Mouse (Mus musculus) forebrain, embryonic 12.5 days (tissue): Measurements from ENCODE around the gene Gps1. TPM values are rescaled to one million over a fixed set of nuclear protein-coding genes. Genes with fewer than 3 reads are reported as not detected.
A peak's percentile ranks its signal among the peaks of the same experiment; 100 is the strongest.

Experiments used
- ATAC-seq: fragments of 200-750 bp; cut with Nextera tagmentation; 2 replicates; pipeline ENCODE4 v1.8.0; 2017; ENCODE audit warnings: moderate TSS enrichment; ENCODE audit not compliant: low FRiP score
- H3K27ac ChIP-seq: fragments of 300-500 bp; sonication (generic); 2 replicates; pipeline ENCODE4 v1.5.1; 2016; ENCODE audit warnings: mild to moderate bottlenecking
- H3K27me3 ChIP-seq: fragments of 300-500 bp; sonication (generic); 2 replicates; pipeline ENCODE4 v1.6.1; 2016; ENCODE audit warnings: mild to moderate bottlenecking
- H3K36me3 ChIP-seq: fragments of 300-500 bp; sonication (generic); replicated peaks from 2 replicates; pipeline ENCODE4 v1.6.1; 2016; ENCODE audit warnings: mild to moderate bottlenecking
- H3K4me1 ChIP-seq: fragments of 300-500 bp; sonication (generic); 2 replicates; pipeline ENCODE4 v1.6.1; 2016
- H3K4me2 ChIP-seq: fragments of 300-500 bp; sonication (generic); 2 replicates; pipeline ENCODE4 v1.6.1; 2016; ENCODE audit warnings: mild to moderate bottlenecking, moderate library complexity
- H3K4me3 ChIP-seq: fragments of 300-500 bp; sonication (generic); replicated peaks from 2 replicates; pipeline ENCODE4 v1.5.1; 2016; ENCODE audit warnings: mild to moderate bottlenecking
- H3K9ac ChIP-seq: fragments of 300-500 bp; sonication (generic); 2 replicates; pipeline ENCODE4 v1.6.1; 2016; ENCODE audit warnings: mild to moderate bottlenecking
- H3K9me3 ChIP-seq: fragments of 300-500 bp; sonication (generic); 2 replicates; pipeline ENCODE4 v1.6.1; 2016
- WGBS: fragments of 180-500 bp; shearing (Covaris S2); methylation state at CpG from one replicate; pipeline ENCODE4 v1.1.7; 2016; 5-methylcytosine and 5-hydroxymethylcytosine counted together
- polyA plus RNA-seq: library from polyadenylated mRNA; unstranded; fragments of >200 nt; fragmentation: Nextera tagmentation; extraction: Ambion mirVana; gene quantifications from 2 replicates; pipeline ENCODE4 v1.2.1, GENCODE M21; 2016

Gene Gps1
- polyA plus RNA-seq, 1 experiment from 2014 or later = 247 TPM

- 83% methylated on average over 3 of the region's 3 CpGs for WGBS
- no peaks in the 10 kb centered on the region for H3K27me3 ChIP-seq
- no peaks in the 10 kb centered on the region for H3K9me3 ChIP-seq
- peaks cover 17% of the 10 kb centered on the region for H3K4me1 ChIP-seq
- H3K27ac ChIP-seq = no peak overlapping the region
- peaks cover 87% of the 10 kb centered on the region for H3K36me3 ChIP-seq
- H3K4me3 ChIP-seq = no peak overlapping the region
- ATAC-seq = no peak
- no peak overlapping the region for H3K9ac ChIP-seq
- H3K4me2 ChIP-seq = no peak overlapping the region
Observed at GRCm38 (mm10) chr11:120789810-120790209, 5.7 kb downstream of the Gps1 start.

- ATAC-seq = no peak
- no peak overlapping the region for H3K4me2 ChIP-seq
- no peaks in the 10 kb centered on the region for H3K9me3 ChIP-seq
- no peak overlapping the region for H3K4me3 ChIP-seq
- peaks cover 67% of the 10 kb centered on the region for H3K36me3 ChIP-seq
- no peaks in the 10 kb centered on the region for H3K27me3 ChIP-seq
- no peak overlapping the region for H3K27ac ChIP-seq
- H3K9ac ChIP-seq = no peak overlapping the region
- peaks cover 21% of the 10 kb centered on the region for H3K4me1 ChIP-seq
- 92% methylated on average over 9 of the region's 9 CpGs for WGBS
Observed at GRCm38 (mm10) chr11:120792652-120793051, 8.6 kb downstream of the Gps1 start.

- peak within 1 kb of the TSS; percentile 99 for H3K4me2 ChIP-seq
- 3% methylated on average over 59 of the region's 59 CpGs for WGBS
- H3K27me3 ChIP-seq = no peaks in the 10 kb centered on the region
Observed at GRCm38 (mm10) chr11:120795756-120796613, 11.9 kb downstream of the Gps1 start, which contains the start of gene Dus1l. Gene Dus1l (minus strand): TSS chr11:120796403.

GRCm38 (mm10) chr11:120796614-120796946, 12.5 kb downstream of the Gps1 start:
- Histone ChIP-seq H3K36me3 (peaks cover 30% of the 10 kb centered on the region), H3K9me3 (no peaks in the 10 kb centered on the region), H3K4me2 (peak overlapping the region; percentile 99), H3K4me3 (peak overlapping the region; percentile 98), H3K27me3 (no peaks in the 10 kb centered on the region), H3K27ac (peak overlapping the region; percentile 75), H3K4me1 (peaks cover 31% of the 10 kb centered on the region), H3K9ac (peak overlapping the region; percentile 38)
- WGBS = 23% methylated on average over 8 of the region's 8 CpGs
- peak; percentile 54; the same call in 1 of the 2 replicates for ATAC-seq

More at GRCm38 (mm10) chr11:120795756-120796613, 11.9 kb downstream of the Gps1 start, which contains the start of gene Dus1l:
- no peaks in the 10 kb centered on the region for H3K9me3 ChIP-seq
- H3K4me3 ChIP-seq = peak within 1 kb of the TSS; percentile 98
- peak within 1 kb of the TSS; percentile 95 for H3K9ac ChIP-seq
- H3K36me3 ChIP-seq = peaks cover 36% of the 10 kb centered on the region
- H3K4me1 ChIP-seq = peaks cover 31% of the 10 kb centered on the region
- H3K27ac ChIP-seq = peak within 1 kb of the TSS; percentile 75
- peak; percentile 89 for ATAC-seq

- ATAC-seq = no peak
- H3K27me3 ChIP-seq = no peaks in the 10 kb centered on the region
- H3K4me1 ChIP-seq = peaks cover 31% of the 10 kb centered on the region
- H3K36me3 ChIP-seq = peaks cover 13% of the 10 kb centered on the region; the same call in 1 of the 2 replicates
- H3K4me2 ChIP-seq = no peak overlapping the region
- no peak overlapping the region for H3K27ac ChIP-seq
- no peak overlapping the region for H3K9ac ChIP-seq
- H3K4me3 ChIP-seq = no peak overlapping the region
- no peaks in the 10 kb centered on the region for H3K9me3 ChIP-seq
- 93% methylated on average over 3 of the region's 3 CpGs for WGBS
Observed at GRCm38 (mm10) chr11:120798244-120798643, 14.2 kb downstream of the Gps1 start.

GRCm38 (mm10) chr11:120799316-120799890, 15.3 kb downstream of the Gps1 start:
- no peak overlapping the region for H3K4me3 ChIP-seq
- WGBS = 83% methylated on average over 6 of the region's 6 CpGs
- no peak overlapping the region for H3K27ac ChIP-seq
- H3K4me1 ChIP-seq = peaks cover 28% of the 10 kb centered on the region
- ATAC-seq = no peak
- no peak overlapping the region for H3K4me2 ChIP-seq
- peaks cover 3% of the 10 kb centered on the region; the same call in 1 of the 2 replicates for H3K36me3 ChIP-seq
- no peaks in the 10 kb centered on the region for H3K9me3 ChIP-seq
- no peaks in the 10 kb centered on the region for H3K27me3 ChIP-seq
- no peak overlapping the region for H3K9ac ChIP-seq

- no peaks in the 10 kb centered on the region for H3K9me3 ChIP-seq
- no peak overlapping the region for H3K4me3 ChIP-seq
- ATAC-seq = peak; percentile 62; the same call in 1 of the 2 replicates
- H3K27ac ChIP-seq = peak overlapping the region; percentile 42; the same call in 1 of the 2 replicates
- no peaks in the 10 kb centered on the region for H3K27me3 ChIP-seq
- 15% methylated on average over 10 of the region's 10 CpGs for WGBS
- H3K9ac ChIP-seq = no peak overlapping the region; the same call in 1 of the 2 replicates
- peaks cover 4% of the 10 kb centered on the region for H3K36me3 ChIP-seq
- H3K4me2 ChIP-seq = no peak overlapping the region; the same call in 1 of the 2 replicates
- H3K4me1 ChIP-seq = peaks cover 19% of the 10 kb centered on the region
Observed at GRCm38 (mm10) chr11:120800061-120800904, 16.2 kb downstream of the Gps1 start.

GRCm38 (mm10) chr11:120804274-120804673, 20.2 kb downstream of the Gps1 start:
- Histone ChIP-seq H3K9me3 (no peaks in the 10 kb centered on the region), H3K9ac (no peak overlapping the region), H3K27me3 (no peaks in the 10 kb centered on the region), H3K4me1 (peaks cover 10% of the 10 kb centered on the region), H3K36me3 (peaks cover 44% of the 10 kb centered on the region), H3K27ac (no peak overlapping the region), H3K4me3 (no peak overlapping the region), H3K4me2 (no peak overlapping the region)
- 79% methylated on average over 7 of the region's 7 CpGs for WGBS
- no peak for ATAC-seq

- Histone ChIP-seq H3K36me3 (peaks cover 49% of the 10 kb centered on the region), H3K9ac (no peak overlapping the region), H3K27me3 (no peaks in the 10 kb centered on the region), H3K4me1 (peaks cover 9% of the 10 kb centered on the region), H3K9me3 (no peaks in the 10 kb centered on the region), H3K4me2 (no peak overlapping the region), H3K27ac (no peak overlapping the region), H3K4me3 (no peak overlapping the region)
- WGBS = 72% methylated on average over 4 of the region's 4 CpGs
- ATAC-seq = no peak
Observed at GRCm38 (mm10) chr11:120804769-120805168, 20.7 kb downstream of the Gps1 start.

GRCm38 (mm10) chr11:120805375-120806298, 21.6 kb downstream of the Gps1 start:
- Histone ChIP-seq H3K4me2 (no peak overlapping the region), H3K27me3 (no peaks in the 10 kb centered on the region), H3K9ac (no peak overlapping the region), H3K9me3 (no peaks in the 10 kb centered on the region), H3K36me3 (peaks cover 57% of the 10 kb centered on the region), H3K4me1 (0 out of 2 replicates have a peak, but pooled peaks cover 2% of the 10 kb centered on the region), H3K27ac (no peak overlapping the region), H3K4me3 (no peak overlapping the region)
- ATAC-seq = no peak
- 91% methylated on average over 7 of the region's 7 CpGs for WGBS

- WGBS = 94% methylated on average over 12 of the region's 12 CpGs
- no peak for ATAC-seq
- H3K4me2 ChIP-seq = no peak overlapping the region
- H3K27me3 ChIP-seq = no peaks in the 10 kb centered on the region
- H3K4me3 ChIP-seq = no peak overlapping the region
- H3K9me3 ChIP-seq = no peaks in the 10 kb centered on the region
- no peak overlapping the region for H3K27ac ChIP-seq
- no peaks in the 10 kb centered on the region for H3K4me1 ChIP-seq
- peaks cover 81% of the 10 kb centered on the region for H3K36me3 ChIP-seq
- no peak overlapping the region for H3K9ac ChIP-seq
Observed at GRCm38 (mm10) chr11:120808010-120808409, 23.9 kb downstream of the Gps1 start.
